Mouse (Mus musculus): ENCODE measurements around the gene Cst13.

GRCm38 (mm10) chr2:148860993-148861392 is 41.1 kb downstream of the Cst13 start:
- TF ChIP-seq CTCF (IDR thresholded peaks at IDR 0.05; ENCODE audit: extremely low read depth, insufficient read length, insufficient replicate concordance, low read depth, low read length) (no peak), POLR2A (IDR thresholded peaks at IDR 0.05; ENCODE audit: low read depth, low read length) (no peak)
